Mouse (Mus musculus): ENCODE data around the gene Rab11fip4. TPM values are rescaled to one million over a fixed set of nuclear protein-coding genes. Genes with fewer than 3 reads are reported as not detected.

The Rab11fip4 gene
- polyA plus RNA-seq, 1 experiment from 2014 or later: 24.0 TPM

GRCm38 (mm10) chr11:79715316-79715715 lies 124.3 kb downstream of the Rab11fip4 start:
- H3K9me3 ChIP-seq (ENCODE audit: control insufficient read depth, low read length): no peaks in the 10 kb centered on the region
- no peak for DNase-seq (ENCODE audit: low spot score)
- H3K36me3 ChIP-seq (replicated peaks; ENCODE audit: control insufficient read depth, insufficient read depth): no peaks in the 10 kb centered on the region
- H3K4me1 ChIP-seq (replicated peaks; ENCODE audit: control insufficient read depth, insufficient read depth, low read length): no peaks in the 10 kb centered on the region; the same call in 1 of the 2 replicates
- no peak overlapping the region for H3K27ac ChIP-seq
- H3K4me2 ChIP-seq (replicated peaks): no peak overlapping the region
- H3K4me3 ChIP-seq (replicated peaks; ENCODE audit: low read length): no peak overlapping the region
- no peak for ATAC-seq (ENCODE audit: low FRiP score)
- 75% methylated on average over 8 of the region's 8 CpGs for WGBS
- H3K9ac ChIP-seq: no peak overlapping the region
- peaks cover 41% of the 10 kb centered on the region for H3K27me3 ChIP-seq (ENCODE audit: control insufficient read depth, insufficient read depth, low read length)

DNA sequence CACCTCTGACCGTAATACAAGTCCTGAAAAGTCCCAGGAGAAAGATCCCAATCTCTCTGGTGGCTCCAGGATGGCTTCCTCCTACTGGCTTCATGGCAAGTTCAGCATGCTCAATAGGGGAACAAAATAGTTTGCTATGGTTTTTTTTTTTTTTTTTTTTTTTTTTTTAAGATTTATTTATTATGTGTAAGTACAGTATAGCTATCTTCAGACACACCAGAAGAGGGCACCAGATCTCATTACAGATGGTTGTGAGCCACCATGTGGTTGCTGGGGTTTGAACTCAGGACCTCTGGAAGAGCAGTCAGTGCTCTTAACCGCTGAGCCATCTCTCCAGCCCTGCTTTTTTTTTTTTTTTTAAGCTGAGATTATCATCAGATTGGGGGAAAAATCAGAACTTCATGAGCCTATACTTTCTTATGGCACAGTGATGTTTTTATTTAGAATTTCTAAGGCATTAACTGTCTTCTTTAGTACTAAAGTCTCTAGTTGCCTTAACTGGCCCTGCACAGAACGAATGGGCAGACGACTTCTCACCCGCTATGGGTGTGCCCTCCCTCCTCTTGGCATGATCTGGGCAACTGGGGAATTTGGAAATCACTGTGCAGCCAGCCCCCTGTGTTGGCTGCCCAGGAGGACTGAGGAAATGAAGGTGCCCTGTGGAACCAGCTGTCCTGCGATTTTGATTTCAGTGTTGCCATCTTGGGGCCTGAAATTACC lies 124.9 kb downstream of the Rab11fip4 start:
- 81% methylated on average over 6 of the region's 6 CpGs for WGBS

DNA sequence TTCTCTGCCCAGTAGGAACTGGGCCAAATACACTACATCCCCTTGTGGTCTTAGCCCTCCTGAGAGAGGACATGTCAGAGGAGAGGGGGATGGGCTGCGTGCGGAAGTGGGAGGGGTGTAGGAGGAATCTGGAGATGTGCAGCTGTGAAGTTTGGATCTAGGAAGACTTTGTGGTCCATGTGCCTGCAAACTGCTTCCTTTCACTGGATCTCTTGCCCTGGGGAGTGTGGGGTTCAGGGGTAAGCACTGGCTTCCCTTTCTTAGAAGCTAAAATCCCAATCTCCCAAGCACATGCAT lies 125.4 kb downstream of the Rab11fip4 start:
- Histone ChIP-seq H3K36me3 (replicated peaks; ENCODE audit: control insufficient read depth, insufficient read depth) (no peaks in the 10 kb centered on the region), H3K27me3 (ENCODE audit: control insufficient read depth, insufficient read depth, low read length) (peaks cover 37% of the 10 kb centered on the region), H3K27ac (no peak overlapping the region), H3K4me2 (replicated peaks) (no peak overlapping the region), H3K4me3 (replicated peaks; ENCODE audit: low read length) (no peak overlapping the region), H3K9ac (no peak overlapping the region), H3K4me1 (replicated peaks; ENCODE audit: control insufficient read depth, insufficient read depth, low read length) (peaks cover 3% of the 10 kb centered on the region; the same call in 1 of the 2 replicates), H3K9me3 (ENCODE audit: control insufficient read depth, low read length) (no peaks in the 10 kb centered on the region)
- 65% methylated on average over 2 of the region's 2 CpGs for WGBS
- no peak for DNase-seq (ENCODE audit: low spot score)
- no peak for ATAC-seq (ENCODE audit: low FRiP score)

More for the DNA sequence above, 124.9 kb downstream of the Rab11fip4 start:
- Histone ChIP-seq H3K4me2 (replicated peaks) (no peak overlapping the region), H3K4me3 (replicated peaks; ENCODE audit: low read length) (no peak overlapping the region), H3K4me1 (replicated peaks; ENCODE audit: control insufficient read depth, insufficient read depth, low read length) (peaks cover 3% of the 10 kb centered on the region; the same call in 1 of the 2 replicates), H3K9ac (no peak overlapping the region), H3K9me3 (ENCODE audit: control insufficient read depth, low read length) (no peaks in the 10 kb centered on the region), H3K27me3 (ENCODE audit: control insufficient read depth, insufficient read depth, low read length) (peaks cover 37% of the 10 kb centered on the region), H3K36me3 (replicated peaks; ENCODE audit: control insufficient read depth, insufficient read depth) (no peaks in the 10 kb centered on the region), H3K27ac (no peak overlapping the region)
- DNase-seq (ENCODE audit: low spot score): no peak
- ATAC-seq (ENCODE audit: low FRiP score): no peak

GRCm38 (mm10) chr11:79717271-79717670 lies 126.3 kb downstream of the Rab11fip4 start:
- ATAC-seq (ENCODE audit: low FRiP score): no peak
- Histone ChIP-seq H3K36me3 (replicated peaks; ENCODE audit: control insufficient read depth, insufficient read depth) (no peaks in the 10 kb centered on the region), H3K27ac (no peak overlapping the region), H3K9ac (no peak overlapping the region), H3K9me3 (ENCODE audit: control insufficient read depth, low read length) (no peaks in the 10 kb centered on the region), H3K4me2 (replicated peaks) (no peak overlapping the region), H3K4me3 (replicated peaks; ENCODE audit: low read length) (no peak overlapping the region), H3K4me1 (replicated peaks; ENCODE audit: control insufficient read depth, insufficient read depth, low read length) (0 out of 2 replicates have a peak, but pooled peaks cover 3% of the 10 kb centered on the region), H3K27me3 (ENCODE audit: control insufficient read depth, insufficient read depth, low read length) (peaks cover 29% of the 10 kb centered on the region)
- WGBS: 72% methylated on average over 3 of the region's 3 CpGs
- DNase-seq (ENCODE audit: low spot score): no peak

- Histone ChIP-seq H3K4me2 (replicated peaks) (no peak overlapping the region), H3K27ac (no peak overlapping the region), H3K4me1 (replicated peaks; ENCODE audit: control insufficient read depth, insufficient read depth, low read length) (0 out of 2 replicates have a peak, but pooled peaks cover 3% of the 10 kb centered on the region), H3K36me3 (replicated peaks; ENCODE audit: control insufficient read depth, insufficient read depth) (no peaks in the 10 kb centered on the region), H3K27me3 (ENCODE audit: control insufficient read depth, insufficient read depth, low read length) (peaks cover 23% of the 10 kb centered on the region), H3K4me3 (replicated peaks; ENCODE audit: low read length) (no peak overlapping the region), H3K9ac (no peak overlapping the region), H3K9me3 (ENCODE audit: control insufficient read depth, low read length) (no peaks in the 10 kb centered on the region)
- 77% methylated on average over 7 of the region's 7 CpGs for WGBS
- DNase-seq (ENCODE audit: low spot score) (no peak), ATAC-seq (ENCODE audit: low FRiP score) (no peak)
These were observed 126.8 kb downstream of the Rab11fip4 start for GRCm38 (mm10) chr11:79717801-79718200.

- DNase-seq (ENCODE audit: low spot score) (no peak), ATAC-seq (ENCODE audit: low FRiP score) (no peak)
- no peak overlapping the region for H3K4me2 ChIP-seq (replicated peaks)
- H3K9me3 ChIP-seq (ENCODE audit: control insufficient read depth, low read length): no peaks in the 10 kb centered on the region
- H3K27ac ChIP-seq: no peak overlapping the region
- H3K4me3 ChIP-seq (replicated peaks; ENCODE audit: low read length): no peak overlapping the region
- peaks cover 19% of the 10 kb centered on the region for H3K27me3 ChIP-seq (ENCODE audit: control insufficient read depth, insufficient read depth, low read length)
- WGBS: 69% methylated on average over 6 of the region's 6 CpGs
- 0 out of 2 replicates have a peak, but pooled peaks cover 3% of the 10 kb centered on the region for H3K4me1 ChIP-seq (replicated peaks; ENCODE audit: control insufficient read depth, insufficient read depth, low read length)
- no peaks in the 10 kb centered on the region for H3K36me3 ChIP-seq (replicated peaks; ENCODE audit: control insufficient read depth, insufficient read depth)
- H3K9ac ChIP-seq: no peak overlapping the region
These were observed 127.2 kb downstream of the Rab11fip4 start for GRCm38 (mm10) chr11:79718202-79718601.

- H3K27me3 ChIP-seq (ENCODE audit: control insufficient read depth, insufficient read depth, low read length): peaks cover 13% of the 10 kb centered on the region
- no peaks in the 10 kb centered on the region for H3K9me3 ChIP-seq (ENCODE audit: control insufficient read depth, low read length)
- H3K4me2 ChIP-seq (replicated peaks): no peak overlapping the region
- H3K27ac ChIP-seq: no peak overlapping the region
- 0 out of 2 replicates have a peak, but pooled peaks cover 3% of the 10 kb centered on the region for H3K4me1 ChIP-seq (replicated peaks; ENCODE audit: control insufficient read depth, insufficient read depth, low read length)
- 86% methylated on average over 8 of the region's 8 CpGs for WGBS
- no peaks in the 10 kb centered on the region for H3K36me3 ChIP-seq (replicated peaks; ENCODE audit: control insufficient read depth, insufficient read depth)
- H3K4me3 ChIP-seq (replicated peaks; ENCODE audit: low read length): no peak overlapping the region
- no peak for DNase-seq (ENCODE audit: low spot score)
- no peak for ATAC-seq (ENCODE audit: low FRiP score)
- no peak overlapping the region for H3K9ac ChIP-seq
These were observed 127.9 kb downstream of the Rab11fip4 start for GRCm38 (mm10) chr11:79718829-79719346.

DNA sequence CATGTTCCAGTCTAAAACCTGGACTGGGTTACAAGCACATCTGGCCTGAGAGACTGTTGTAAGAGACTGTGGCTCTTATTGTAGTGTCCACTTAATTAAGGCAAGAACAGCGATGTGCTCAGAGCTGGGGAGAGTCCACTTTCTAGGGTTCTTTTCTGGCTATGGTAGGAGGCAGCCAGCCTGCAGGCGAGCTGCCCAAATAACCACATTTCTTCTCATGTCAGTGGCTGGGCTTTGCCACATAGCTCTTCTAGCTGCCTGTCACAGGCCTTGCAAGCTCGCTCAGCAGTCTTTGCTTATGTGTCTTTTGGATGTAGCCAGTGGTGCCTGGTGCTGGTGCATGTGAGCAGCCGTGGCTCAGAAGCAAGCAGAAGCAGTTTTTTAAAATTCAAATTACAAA lies 129.7 kb downstream of the Rab11fip4 start:
- H3K4me3 ChIP-seq (replicated peaks; ENCODE audit: low read length): no peak overlapping the region
- no peak overlapping the region for H3K9ac ChIP-seq
- no peak overlapping the region for H3K27ac ChIP-seq
- 0 out of 2 replicates have a peak, but pooled peaks cover 3% of the 10 kb centered on the region for H3K4me1 ChIP-seq (replicated peaks; ENCODE audit: control insufficient read depth, insufficient read depth, low read length)
- H3K4me2 ChIP-seq (replicated peaks): no peak overlapping the region
- H3K27me3 ChIP-seq (ENCODE audit: control insufficient read depth, insufficient read depth, low read length): peaks cover 4% of the 10 kb centered on the region; the same call in 1 of the 2 replicates
- ATAC-seq (ENCODE audit: low FRiP score) (no peak), DNase-seq (ENCODE audit: low spot score) (no peak)
- whole genome bisulfite sequencing: 59% methylated on average over 4 of the region's 4 CpGs
- H3K36me3 ChIP-seq (replicated peaks; ENCODE audit: control insufficient read depth, insufficient read depth): no peaks in the 10 kb centered on the region
- H3K9me3 ChIP-seq (ENCODE audit: control insufficient read depth, low read length): no peaks in the 10 kb centered on the region

GRCm38 (mm10) chr11:79722811-79723210 lies 131.8 kb downstream of the Rab11fip4 start:
- Histone ChIP-seq H3K36me3 (replicated peaks; ENCODE audit: control insufficient read depth, insufficient read depth) (no peaks in the 10 kb centered on the region), H3K4me3 (replicated peaks; ENCODE audit: low read length) (no peak overlapping the region)
- WGBS: 89% methylated on average over 5 of the region's 5 CpGs

More at GRCm38 (mm10) chr11:79722811-79723210, 131.8 kb downstream of the Rab11fip4 start:
- no peak for ATAC-seq (ENCODE audit: low FRiP score)
- no peak for DNase-seq (ENCODE audit: low spot score)
- no peaks in the 10 kb centered on the region for H3K27me3 ChIP-seq (ENCODE audit: control insufficient read depth, insufficient read depth, low read length)
- no peak overlapping the region for H3K9ac ChIP-seq
- no peak overlapping the region for H3K4me2 ChIP-seq (replicated peaks)
- no peak overlapping the region for H3K27ac ChIP-seq
- H3K4me1 ChIP-seq (replicated peaks; ENCODE audit: control insufficient read depth, insufficient read depth, low read length): 0 out of 2 replicates have a peak, but pooled peaks cover 3% of the 10 kb centered on the region
- H3K9me3 ChIP-seq (ENCODE audit: control insufficient read depth, low read length): no peaks in the 10 kb centered on the region

All from hindbrain, embryonic 14.5 days (tissue).